Mouse (Mus musculus) cerebellum, postnatal 36 days (tissue): ENCODE results near the gene Pom121l2.
A peak's percentile ranks its signal among the peaks of the same experiment; 100 is the strongest.

Experiments
- DNase-seq, 2 experiments: peaks; one replicate each; pipeline ENCODE4 v3.0.0; 2021 to 2022; ENCODE audit warnings: mixed read lengths in 2 of 2

The Pom121l2 gene

DNA sequence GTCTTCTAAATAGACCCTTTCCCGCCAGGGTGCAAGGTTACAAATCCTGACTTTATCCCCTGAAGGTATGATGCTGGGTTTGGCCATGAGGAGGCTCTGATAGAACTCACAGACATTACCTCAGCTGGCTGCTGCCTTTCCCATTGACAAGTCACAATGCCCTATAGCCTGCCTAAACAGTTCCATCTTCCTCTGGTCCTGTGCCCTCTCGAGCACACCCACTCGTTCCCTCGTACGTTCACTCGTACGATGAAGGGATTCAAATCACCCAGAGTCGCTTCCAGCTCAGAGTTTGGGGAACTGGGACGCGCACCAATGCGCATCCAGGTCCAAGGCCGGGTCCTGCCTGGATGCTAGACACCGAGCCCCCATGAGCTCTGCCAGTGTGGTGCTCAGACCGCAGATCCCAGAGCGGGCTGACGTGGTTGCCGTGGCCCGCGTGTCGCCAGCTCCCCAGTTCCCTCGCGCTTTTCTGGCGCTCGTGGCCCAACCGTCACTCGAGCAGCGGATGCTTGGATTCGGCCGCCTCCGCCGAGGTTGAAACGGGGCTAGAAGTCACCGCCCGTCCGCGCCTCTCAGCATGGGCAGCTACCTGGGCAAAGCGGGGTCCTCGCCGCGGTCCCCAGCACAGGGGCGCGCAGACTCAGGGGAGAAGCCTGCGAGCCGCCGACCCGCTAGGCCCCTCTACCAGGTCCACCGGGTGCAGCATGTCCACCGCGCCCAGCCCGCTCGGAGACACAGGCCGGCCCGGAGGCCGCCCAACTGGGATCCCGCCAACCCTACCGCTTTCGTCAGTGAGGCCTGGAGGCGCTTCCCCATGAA, at the start of gene Pom121l2:
Gene Pom121l2, plus strand, starts transcription at position 214 of the 822 bp plus-strand sequence.
- peak; percentile 49 to 51 for DNase-seq

DNA sequence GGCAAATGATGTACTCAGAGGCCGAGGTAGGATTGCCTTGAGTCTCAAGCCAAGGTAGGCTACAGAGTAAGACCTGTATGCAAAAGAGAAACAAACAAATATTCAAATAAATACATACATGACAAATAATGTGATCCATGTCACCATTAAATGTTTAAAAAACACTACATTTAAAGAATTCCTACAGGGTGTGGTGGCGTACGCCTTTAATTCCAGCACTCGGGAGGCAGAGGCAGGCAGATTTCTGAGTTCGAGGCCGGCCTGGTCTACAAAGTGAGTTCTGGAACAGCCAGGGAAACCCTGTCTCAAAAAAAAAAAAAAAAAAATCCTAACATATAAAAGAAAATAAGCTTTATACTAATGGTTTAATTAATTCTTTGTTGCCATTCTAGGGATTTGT, 49.3 kb upstream of the Pom121l2 start:
- no peak for DNase-seq

- no peak for DNase-seq
These were observed 47.1 kb upstream of the Pom121l2 start for GRCm38 (mm10) chr13:21933626-21934548.

DNA sequence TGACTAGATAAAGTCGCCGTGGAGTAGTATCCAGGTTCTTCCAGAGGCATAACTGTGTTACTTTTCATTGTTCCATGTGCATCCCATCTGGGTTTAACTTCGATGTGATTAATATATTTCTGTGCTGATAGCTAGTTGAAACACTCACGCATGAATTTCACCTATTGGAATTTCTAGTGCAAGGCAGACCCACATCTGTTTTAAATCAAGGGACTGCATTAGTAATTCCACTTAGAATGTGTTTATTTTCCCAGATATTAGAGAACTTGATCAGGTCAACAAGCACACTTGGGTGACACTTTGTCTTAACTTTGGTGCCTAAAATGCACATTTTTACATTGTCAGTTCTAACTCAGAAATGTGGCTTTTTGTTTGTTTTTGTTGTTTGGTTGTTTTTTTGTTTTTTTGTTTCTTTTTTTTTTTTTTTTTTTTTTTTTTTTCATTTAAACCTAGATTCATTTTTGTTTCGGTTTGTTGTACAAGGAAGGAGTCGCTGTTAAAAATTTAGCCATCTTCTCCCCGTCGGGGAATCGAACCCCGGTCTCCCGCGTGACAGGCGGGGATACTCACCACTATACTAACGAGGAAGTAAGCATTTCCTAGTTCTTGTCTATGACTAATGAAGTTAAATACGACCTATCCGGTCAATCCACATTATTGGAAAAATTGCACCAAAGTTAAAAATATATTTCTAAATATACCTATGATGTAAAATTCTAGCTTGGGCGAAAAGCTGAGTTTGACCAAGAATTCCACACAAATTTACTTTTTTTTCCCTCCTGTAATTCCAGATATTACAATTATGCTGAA, 45.8 kb upstream of the Pom121l2 start:
- DNase-seq: peak; percentile 54 to 59

GRCm38 (mm10) chr13:21935833-21936232, 45.2 kb upstream of the Pom121l2 start:
- DNase-seq: no peak

GRCm38 (mm10) chr13:21936968-21937367, 44.0 kb upstream of the Pom121l2 start:
- peak; percentile 14 to 25 for DNase-seq

DNA sequence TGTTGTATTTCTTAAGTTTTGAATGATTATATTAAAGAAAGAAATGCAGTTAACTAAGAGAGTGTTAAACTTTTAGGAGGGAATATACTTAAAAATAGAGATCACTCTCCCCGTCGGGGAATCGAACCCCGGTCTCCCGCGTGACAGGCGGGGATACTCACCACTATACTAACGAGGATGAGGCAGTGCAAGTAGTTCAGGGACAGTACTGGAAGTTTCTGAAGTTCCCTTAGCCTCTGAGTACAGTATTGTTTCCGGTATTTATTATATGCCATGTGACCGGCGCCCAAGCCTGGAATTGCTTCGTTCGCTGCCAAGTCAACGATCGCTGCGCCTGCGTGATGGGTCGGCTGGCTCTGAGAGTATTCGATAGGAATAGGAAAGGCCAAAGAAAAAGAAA, 40.8 kb upstream of the Pom121l2 start:
- DNase-seq: peak; percentile 78 to 87

DNA sequence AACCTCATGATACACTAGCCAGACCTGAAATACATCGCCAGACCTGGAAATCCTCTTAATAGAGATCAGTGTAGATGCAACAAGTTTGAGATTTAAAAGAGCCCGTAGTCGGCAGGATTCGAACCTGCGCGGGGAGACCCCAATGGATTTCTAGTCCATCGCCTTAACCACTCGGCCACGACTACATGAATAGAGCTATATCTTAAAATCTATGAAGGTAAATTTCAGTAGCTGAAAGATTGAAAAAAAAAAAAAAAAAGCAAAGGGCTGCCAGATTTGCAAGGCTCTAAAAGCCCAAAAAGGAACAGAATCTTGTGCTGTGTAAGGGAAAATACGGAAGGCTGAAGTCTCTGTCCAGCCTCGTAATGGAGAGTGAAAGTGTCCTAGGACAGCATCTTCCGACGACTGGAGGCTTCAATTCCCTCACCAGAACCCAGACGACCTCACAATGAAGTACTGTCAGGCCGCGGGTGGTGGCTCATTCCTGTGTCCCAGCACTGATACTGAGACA, 40.1 kb upstream of the Pom121l2 start:
- peak; percentile 82 to 92 for DNase-seq

- no peak for DNase-seq
These were observed 37.4 kb upstream of the Pom121l2 start for GRCm38 (mm10) chr13:21943644-21944043.

DNA sequence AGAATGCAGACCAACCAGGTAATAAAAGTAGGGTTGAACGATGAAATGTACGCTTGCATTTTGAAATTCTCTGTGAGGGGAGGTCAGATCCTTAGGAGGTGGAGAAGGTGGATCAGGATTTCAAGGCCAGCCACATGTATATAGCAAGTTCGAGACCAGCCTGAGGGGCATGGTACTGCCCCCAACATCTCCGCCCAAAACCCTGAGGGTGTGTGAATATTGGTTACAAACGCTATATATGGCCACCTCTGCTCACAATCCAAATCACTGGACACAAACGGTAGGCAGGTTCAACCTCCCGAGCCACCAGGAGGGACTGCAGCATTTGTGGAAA, 36.4 kb upstream of the Pom121l2 start:
- no peak for DNase-seq

DNA sequence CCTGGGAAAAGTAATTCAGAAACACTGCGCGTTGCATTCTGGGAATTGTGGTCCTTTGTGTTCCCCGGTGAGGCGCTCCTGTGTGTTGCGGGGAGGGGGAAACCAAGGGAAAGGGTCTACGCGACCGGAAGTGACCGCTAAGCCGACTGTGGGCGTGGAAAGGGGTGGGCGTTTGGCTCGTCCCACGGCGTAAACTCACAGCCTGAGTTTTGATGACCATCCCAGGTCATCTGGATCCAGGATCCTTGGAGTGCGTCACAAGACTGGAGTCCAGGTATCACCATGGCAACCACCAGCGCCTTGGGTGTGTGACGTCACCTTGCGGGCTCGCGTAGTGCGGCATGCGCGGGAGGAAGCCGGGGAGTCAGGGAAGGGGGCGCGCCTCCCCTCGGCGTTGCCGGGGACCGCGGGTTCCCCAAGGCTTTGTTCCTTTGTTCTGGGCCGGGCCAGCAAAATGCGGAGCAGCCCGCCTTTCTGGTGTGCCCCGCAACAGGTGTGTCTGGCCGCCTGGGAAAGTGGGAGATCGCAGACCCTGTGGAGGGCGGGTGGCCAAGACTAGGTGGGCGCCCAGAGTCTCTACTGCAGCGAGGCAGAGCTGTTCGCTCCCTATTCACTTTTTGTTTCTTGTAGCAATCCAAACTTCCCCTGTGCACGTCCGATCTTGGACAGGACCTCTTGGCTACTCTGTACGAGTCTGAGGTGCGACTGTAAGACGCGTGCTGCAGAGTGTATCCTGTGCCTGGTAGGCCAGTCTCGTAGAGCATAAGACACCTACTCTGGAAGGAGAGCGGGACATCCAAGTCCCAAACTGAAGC, 35.9 kb upstream of the Pom121l2 start, which contains the start of gene Zfp184:
Gene Zfp184, plus strand, starts transcription at position 169 of the 815 bp plus-strand sequence.
- DNase-seq: peak; percentile 82 to 91

DNA sequence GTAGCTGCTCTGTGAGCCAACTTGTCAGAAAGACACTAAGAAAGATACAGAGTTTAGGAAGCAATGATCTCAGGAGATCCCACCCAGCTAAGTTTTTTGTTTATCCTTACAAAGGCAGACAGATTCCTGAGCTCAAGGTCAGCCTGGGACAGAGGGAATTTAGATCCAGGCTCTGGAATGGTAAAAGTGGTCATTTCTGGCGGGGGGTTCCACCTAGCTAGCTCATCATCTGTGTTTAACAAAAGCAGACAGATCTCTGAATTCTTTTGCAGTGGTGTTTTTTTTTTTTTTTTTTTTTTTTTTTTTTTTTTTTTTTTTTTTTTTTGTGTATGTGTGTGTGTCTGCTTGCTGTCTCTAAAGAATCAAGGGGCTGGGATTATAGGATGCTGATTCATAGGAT, 11.7 kb upstream of the Pom121l2 start:
- DNase-seq: no peak

- no peak for DNase-seq
These were observed 11.2 kb upstream of the Pom121l2 start for GRCm38 (mm10) chr13:21969816-21970215.

DNA sequence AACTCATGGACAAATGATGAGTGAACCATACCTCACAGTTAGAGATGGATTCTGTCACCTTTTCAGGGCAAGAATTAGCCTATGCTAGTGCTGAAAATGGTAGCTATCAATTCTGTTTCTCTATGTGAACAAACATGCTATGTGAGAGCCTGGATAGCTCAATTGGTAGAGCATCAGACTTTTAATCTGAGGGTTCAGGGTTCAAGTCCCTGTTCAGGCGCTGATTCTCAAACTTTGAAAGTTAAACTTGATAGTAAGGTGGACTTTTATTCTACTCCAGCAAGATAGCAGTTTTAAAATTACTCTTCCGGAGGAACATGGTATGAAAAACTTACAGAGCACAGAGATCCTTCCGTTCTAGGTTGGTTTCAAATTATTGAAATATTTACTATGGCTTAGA, 9.4 kb upstream of the Pom121l2 start:
- peak in 1 of 2 experiments; percentile 33 for DNase-seq

DNA sequence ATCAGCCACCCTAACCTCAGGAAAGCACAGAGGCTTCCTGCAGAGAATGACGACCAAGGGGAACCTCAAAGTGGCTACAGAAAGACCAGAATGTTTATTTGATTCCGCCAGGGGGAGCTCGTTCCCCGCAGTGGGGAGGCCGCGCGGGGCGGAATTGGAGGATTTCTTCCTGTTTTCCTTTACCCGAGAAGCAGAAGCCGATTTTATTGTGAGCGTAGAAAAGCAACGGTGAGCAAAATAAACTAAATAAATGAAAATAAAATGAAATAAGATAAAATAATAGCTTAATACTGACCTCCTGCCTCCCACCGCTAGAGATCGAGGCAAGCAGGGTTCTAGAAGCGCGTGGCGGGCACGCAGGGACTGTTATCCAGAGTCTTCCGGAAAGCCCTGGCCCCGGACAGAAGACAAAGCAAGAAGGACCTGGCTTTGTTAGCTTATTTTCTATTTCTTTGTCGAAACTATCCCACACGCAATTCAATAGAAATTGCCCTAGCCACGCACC, 6.7 kb upstream of the Pom121l2 start:
- DNase-seq: peak; percentile 92 to 95

DNA sequence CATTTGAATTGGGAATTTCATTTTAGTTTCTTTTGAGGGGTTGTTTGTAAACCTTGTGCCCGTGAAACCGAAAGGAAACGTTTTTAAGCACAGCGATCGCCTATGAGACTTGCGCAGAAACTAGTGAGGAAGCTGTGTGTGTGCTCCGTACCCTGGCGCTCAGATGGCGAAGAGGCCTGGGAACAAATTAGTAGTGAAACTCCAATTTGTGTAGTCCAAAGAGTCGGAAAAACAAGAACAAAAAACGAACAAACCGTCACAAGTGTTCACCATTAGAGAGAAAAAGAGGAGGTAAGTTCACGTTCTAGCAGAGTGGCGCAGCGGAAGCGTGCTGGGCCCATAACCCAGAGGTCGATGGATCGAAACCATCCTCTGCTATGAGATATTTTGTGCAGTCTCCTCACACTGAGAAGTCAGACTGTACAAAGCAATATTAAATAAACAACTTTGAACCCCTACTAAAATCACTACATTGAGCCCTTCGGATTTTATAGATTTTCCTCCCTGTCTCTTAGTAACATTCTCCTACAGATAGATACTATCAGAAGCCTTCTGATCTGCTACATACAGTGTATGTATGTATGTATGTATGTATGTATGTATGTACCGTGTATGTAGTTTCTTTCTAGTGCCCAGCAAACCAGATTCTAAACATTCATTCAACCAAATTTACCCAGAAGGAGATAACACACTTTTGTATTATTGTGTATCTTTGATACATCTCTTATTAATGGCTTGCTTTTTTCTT, 6.1 kb upstream of the Pom121l2 start:
- peak; percentile 68 to 85 for DNase-seq

DNA sequence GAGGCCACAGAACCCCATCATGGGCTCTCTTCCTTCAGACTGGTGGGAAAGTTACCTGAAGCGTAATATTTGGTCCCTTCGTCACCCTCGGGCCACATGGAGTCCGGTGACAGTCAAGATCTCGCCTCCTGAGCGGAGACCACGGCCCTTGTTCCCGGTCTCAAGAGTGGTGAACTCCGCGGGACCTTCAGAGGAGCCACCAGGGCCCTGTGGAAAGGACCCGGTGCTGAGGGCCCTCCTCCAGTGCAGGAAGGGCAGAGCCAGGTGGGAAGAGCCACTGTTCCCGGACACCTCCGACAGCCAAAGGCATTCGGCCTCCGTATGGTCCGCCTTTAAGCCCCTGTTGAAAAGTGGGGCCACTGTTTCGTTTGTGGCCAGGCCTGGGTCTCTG, 804 bp downstream of the Pom121l2 start:
- no peak for DNase-seq

GRCm38 (mm10) chr13:21984486-21984885, 3.5 kb downstream of the Pom121l2 start:
- no peak for DNase-seq

GRCm38 (mm10) chr13:21992550-21992949, 11.6 kb downstream of the Pom121l2 start:
- no peak for DNase-seq

DNA sequence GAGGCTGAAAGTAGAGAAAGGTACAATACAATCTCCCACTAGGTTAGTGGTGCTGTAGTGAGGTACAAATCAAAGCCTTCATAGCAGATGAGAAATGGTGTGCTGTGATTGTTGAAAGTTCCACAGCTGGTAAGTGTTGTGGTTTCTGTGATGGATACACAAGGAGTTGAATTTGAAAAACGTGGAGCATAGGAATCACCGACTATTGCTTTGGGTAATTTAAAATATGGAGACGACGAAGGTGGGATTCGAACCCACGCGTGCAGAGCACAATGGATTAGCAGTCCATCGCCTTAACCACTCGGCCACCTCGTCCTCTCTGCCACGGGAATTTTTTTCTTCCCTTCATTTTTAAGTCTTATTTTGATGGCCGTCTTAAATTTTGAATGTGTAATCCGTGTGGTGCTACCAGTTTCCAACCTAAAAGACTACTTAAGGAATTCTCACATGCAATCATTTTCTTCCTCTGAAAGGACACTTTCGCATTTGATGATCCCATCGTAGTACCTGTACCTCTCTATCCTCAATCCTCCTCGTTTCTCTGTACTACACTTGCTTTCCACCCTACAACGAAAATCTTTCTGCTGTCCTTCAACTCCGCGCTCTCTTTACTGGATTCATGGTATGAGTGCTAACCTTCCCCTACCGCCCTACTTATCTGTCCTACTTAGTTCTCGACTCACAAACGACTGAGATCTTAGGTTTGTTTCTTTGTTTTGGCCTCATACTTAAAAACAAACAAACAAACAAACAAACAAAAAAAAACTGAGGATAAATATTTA, 13.2 kb downstream of the Pom121l2 start:
- peak; percentile 29 to 44 for DNase-seq
